25 mouse cellular contexts compared by ENCODE assay signal in genomic region chr17:56191266-56191665, GRCm38 (mm10).
"Had no signal": no experiment of that assay in that cellular context is flagged by ENCODE, and none has a peak within 500 bp of the region (broad histone marks: within the 10 kb centered on the region; RNA-seq: fewer than 3 reads in every experiment).

No protein-coding gene starts in this region.

- H3K27ac ChIP-seq: heart, adult 2 months; heart, embryonic 13.5 days; heart, embryonic 15.5 days; hindbrain, embryonic 13.5 days; hindbrain, embryonic 15.5 days; hindbrain, postnatal 0 days; kidney, embryonic 15.5 days; kidney, postnatal 0 days; limb, embryonic 13.5 days; limb, embryonic 15.5 days; liver, embryonic 12.5 days; liver, embryonic 14.5 days had no signal

- H3K4me3 ChIP-seq: heart, adult 2 months; heart, embryonic 13.5 days; heart, embryonic 15.5 days; hindbrain, embryonic 13.5 days; hindbrain, embryonic 15.5 days; kidney, embryonic 15.5 days; limb, embryonic 13.5 days; limb, embryonic 15.5 days; liver, embryonic 12.5 days had no signal

- DNase-seq: gastrocnemius, postnatal 36 days; heart, adult 11 months; heart, adult 2 months; heart, postnatal 14 days; heart, postnatal 36 days; kidney, adult 11 months; kidney, adult 2 months; kidney, adult 9 months; kidney, postnatal 14 days; kidney, postnatal 36 days; layer of hippocampus, adult 9-11 months; layer of hippocampus, postnatal 36 days; left cerebral cortex, postnatal 4 days; lung, adult 18-20 months had no signal

- H3K4me1 ChIP-seq: heart, embryonic 15.5 days; hindbrain, embryonic 15.5 days; limb, embryonic 13.5 days; limb, embryonic 15.5 days; liver, embryonic 12.5 days had no signal

- H3K27me3 ChIP-seq: heart, embryonic 13.5 days; heart, embryonic 15.5 days; hindbrain, embryonic 13.5 days; hindbrain, embryonic 15.5 days; kidney, embryonic 15.5 days; limb, embryonic 13.5 days; limb, embryonic 15.5 days; liver, embryonic 12.5 days had no signal
